Mouse (Mus musculus): Measurements from ENCODE around the gene AI661453. TPM values are rescaled to one million over a fixed set of nuclear protein-coding genes. Genes with fewer than 3 reads are reported as not detected.

Gene AI661453
- total and polyA plus RNA-seq, 2 experiments from 2014 or later = 0.05 to 0.22 TPM

DNA sequence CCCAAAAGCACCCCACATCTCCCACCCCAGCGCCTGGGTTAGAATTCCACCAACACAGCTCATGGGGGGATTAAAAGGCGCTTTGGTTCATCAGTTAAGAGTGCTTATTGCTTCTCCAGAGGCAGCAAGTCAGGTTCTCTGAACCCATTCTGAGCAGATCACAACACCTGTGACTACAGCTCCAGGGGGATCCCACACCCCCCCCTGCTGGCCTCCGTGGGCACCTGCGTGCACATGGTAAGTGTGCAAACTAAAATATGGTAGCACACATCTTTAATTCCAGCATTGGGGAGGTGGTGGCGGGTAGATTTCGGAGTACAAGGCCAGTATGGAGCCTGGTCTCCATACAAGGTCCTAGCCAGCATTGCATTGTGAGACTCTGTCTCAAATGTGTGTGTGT, 9.1 kb upstream of the AI661453 start:
- Histone ChIP-seq H3K4me3 (ENCODE audit: low read depth, low read length) (no peak overlapping the region), H3K4me2 (ENCODE audit: low read depth) (no peak overlapping the region), H3K9ac (no peak overlapping the region), H3K27me3 (ENCODE audit: insufficient read depth, low read length) (no peaks in the 10 kb centered on the region; the same call in 1 of the 2 replicates), H3K27ac (ENCODE audit: low read depth, low read length) (no peak overlapping the region), H3K4me1 (ENCODE audit: insufficient read depth) (no peaks in the 10 kb centered on the region), H3K9me3 (ENCODE audit: low read length) (no peaks in the 10 kb centered on the region), H3K36me3 (ENCODE audit: insufficient read depth) (no peaks in the 10 kb centered on the region)
- no peak for DNase-seq
- ATAC-seq = no peak
- WGBS = 78% methylated on average over 6 of the region's 6 CpGs
- peak; percentile 26; the same call in 1 of the 2 replicates for TF ChIP-seq CTCF (IDR thresholded peaks at IDR 0.05; ENCODE audit: low read depth)

DNA sequence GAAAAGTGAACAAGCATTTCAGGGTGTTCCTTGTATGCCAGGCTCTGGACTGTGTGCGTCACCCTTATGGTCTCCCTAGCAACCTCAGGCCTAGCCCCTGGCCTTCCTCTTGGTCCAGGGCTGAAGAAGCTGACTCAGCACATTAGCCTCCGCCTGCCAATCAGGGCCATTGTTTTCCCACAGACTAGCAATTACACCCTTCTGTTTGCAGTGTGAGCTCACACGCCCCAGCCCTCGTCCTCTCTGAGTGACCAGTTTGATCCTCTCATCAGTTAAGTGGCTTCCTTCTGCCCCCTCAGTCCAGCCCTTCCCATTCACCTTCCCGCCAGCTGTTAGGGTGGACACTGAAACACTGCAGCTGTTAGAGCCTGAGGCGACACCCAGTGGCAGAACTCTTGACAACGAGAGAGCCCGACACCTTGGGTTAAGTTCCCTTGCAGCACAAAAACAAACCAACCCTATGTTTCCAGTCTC, 7.5 kb upstream of the AI661453 start:
- Histone ChIP-seq H3K27ac (ENCODE audit: low read depth, low read length) (no peak overlapping the region), H3K9me3 (ENCODE audit: low read length) (no peaks in the 10 kb centered on the region), H3K4me2 (ENCODE audit: low read depth) (no peak overlapping the region), H3K9ac (no peak overlapping the region), H3K36me3 (ENCODE audit: insufficient read depth) (no peaks in the 10 kb centered on the region), H3K4me1 (ENCODE audit: insufficient read depth) (no peaks in the 10 kb centered on the region), H3K27me3 (ENCODE audit: insufficient read depth, low read length) (no peaks in the 10 kb centered on the region; the same call in 1 of the 2 replicates), H3K4me3 (ENCODE audit: low read depth, low read length) (no peak overlapping the region)
- WGBS = 4% methylated on average over 8 of the region's 8 CpGs
- TF ChIP-seq CTCF (IDR thresholded peaks at IDR 0.05; ENCODE audit: low read depth) = peak; percentile 54
- DNase-seq (peak; percentile 19), ATAC-seq (peak; percentile 66)

DNA sequence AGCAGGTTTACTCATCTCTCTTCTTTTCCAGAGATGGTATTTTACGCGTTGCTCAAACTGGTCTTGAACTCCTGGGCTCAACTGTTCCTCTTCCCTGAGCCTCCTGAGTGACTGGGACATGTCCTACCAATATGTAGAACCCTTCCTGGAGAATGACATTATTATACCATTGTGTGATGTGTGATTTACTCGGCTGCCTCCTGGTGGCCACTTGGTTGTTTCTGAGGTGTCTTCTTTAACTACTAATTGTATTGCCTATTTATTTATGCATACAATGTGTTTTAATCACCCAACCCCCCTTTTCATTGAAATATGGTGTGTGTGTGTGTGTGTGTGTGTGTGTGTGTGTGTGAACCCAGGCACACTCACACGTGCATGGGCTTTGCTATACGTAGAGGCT, 5.6 kb upstream of the AI661453 start:
- 74% methylated on average over 5 of the region's 5 CpGs for WGBS
- peak; percentile 39 for TF ChIP-seq CTCF (IDR thresholded peaks at IDR 0.05; ENCODE audit: low read depth)
- Histone ChIP-seq H3K36me3 (ENCODE audit: insufficient read depth) (no peaks in the 10 kb centered on the region), H3K9ac (no peak overlapping the region), H3K27me3 (ENCODE audit: insufficient read depth, low read length) (peaks cover 1% of the 10 kb centered on the region; the same call in 1 of the 2 replicates), H3K9me3 (ENCODE audit: low read length) (no peaks in the 10 kb centered on the region), H3K4me2 (ENCODE audit: low read depth) (no peak overlapping the region), H3K4me1 (ENCODE audit: insufficient read depth) (no peaks in the 10 kb centered on the region), H3K4me3 (ENCODE audit: low read depth, low read length) (no peak overlapping the region), H3K27ac (ENCODE audit: low read depth, low read length) (no peak overlapping the region)
- no peak for ATAC-seq
- no peak for DNase-seq

DNA sequence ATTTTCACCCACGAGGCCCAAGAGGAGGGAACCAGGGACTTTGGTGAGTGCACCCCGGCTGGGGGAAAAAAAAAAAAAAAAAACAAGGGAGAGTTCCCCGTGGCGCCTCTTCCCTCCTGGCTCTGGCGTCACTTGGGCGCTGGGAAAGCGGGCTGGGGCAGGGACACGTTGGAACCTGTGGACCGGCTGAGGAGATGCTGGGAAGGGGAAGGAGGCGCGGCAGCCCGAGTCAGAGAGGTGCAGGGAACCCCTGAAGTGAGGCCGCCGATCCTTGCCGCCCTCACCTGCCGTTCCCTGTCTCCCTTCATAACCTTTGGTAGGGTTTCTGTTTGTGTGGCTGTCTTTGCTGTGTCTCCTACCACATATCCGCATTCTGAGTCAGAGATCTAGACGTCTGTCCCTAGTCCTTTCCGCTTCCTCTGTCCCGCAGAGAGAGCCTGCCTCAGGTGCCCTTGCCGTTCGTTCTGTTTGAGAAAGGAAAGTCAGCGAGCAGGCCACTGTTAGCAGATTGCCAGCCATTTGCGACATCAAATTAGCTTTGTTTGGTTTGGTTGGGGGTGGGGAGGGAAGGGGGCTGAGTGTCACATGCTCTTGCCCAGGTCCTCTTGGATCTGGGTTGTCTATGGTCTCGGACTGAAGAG, 612 bp downstream of the AI661453 start, which contains the start of gene 1700001C19Rik:
1700001C19Rik (minus strand) TSS at position 470 of the 641 bp plus-strand sequence.
- no peaks in the 10 kb centered on the region for H3K4me1 ChIP-seq (ENCODE audit: insufficient read depth)
- H3K4me2 ChIP-seq (ENCODE audit: low read depth) = peak within 1 kb of the TSS; percentile 71
- H3K27me3 ChIP-seq (ENCODE audit: insufficient read depth, low read length) = peaks cover 22% of the 10 kb centered on the region
- peak within 1 kb of the TSS; percentile 37 for H3K4me3 ChIP-seq (ENCODE audit: low read depth, low read length)
- H3K27ac ChIP-seq (ENCODE audit: low read depth, low read length) = no peak within 1 kb of the TSS
- 8% methylated on average over 23 of the region's 25 CpGs for WGBS
- DNase-seq = no peak
- ATAC-seq = no peak
- H3K36me3 ChIP-seq (ENCODE audit: insufficient read depth) = no peaks in the 10 kb centered on the region
- no peak for TF ChIP-seq CTCF (IDR thresholded peaks at IDR 0.05; ENCODE audit: low read depth)
- H3K9ac ChIP-seq = peak within 1 kb of the TSS; percentile 22; the same call in 1 of the 2 replicates
- H3K9me3 ChIP-seq (ENCODE audit: low read length) = no peaks in the 10 kb centered on the region

DNA sequence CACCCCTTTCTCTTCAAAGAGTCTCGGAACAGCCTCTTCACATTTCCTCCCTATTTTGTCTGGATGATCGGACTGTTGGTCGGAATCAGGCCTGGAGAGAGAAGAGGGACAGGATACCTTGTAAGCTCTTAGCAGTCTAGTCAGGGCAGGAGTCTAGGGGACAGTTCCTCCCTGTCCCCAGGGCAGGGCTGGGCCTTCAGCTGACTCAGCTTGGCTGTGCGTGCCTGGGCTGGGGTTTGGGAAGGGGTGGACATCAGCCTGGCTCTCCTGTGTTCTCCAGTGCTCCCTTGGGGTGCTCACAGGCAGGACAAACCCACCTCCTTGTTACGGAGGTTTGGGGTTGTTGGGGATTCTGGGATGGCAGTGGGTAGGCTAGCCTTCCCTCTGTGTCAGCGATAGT, 2.2 kb downstream of the AI661453 start:
- no peaks in the 10 kb centered on the region for H3K9me3 ChIP-seq (ENCODE audit: low read length)
- WGBS = 67% methylated on average over 6 of the region's 6 CpGs

DNA sequence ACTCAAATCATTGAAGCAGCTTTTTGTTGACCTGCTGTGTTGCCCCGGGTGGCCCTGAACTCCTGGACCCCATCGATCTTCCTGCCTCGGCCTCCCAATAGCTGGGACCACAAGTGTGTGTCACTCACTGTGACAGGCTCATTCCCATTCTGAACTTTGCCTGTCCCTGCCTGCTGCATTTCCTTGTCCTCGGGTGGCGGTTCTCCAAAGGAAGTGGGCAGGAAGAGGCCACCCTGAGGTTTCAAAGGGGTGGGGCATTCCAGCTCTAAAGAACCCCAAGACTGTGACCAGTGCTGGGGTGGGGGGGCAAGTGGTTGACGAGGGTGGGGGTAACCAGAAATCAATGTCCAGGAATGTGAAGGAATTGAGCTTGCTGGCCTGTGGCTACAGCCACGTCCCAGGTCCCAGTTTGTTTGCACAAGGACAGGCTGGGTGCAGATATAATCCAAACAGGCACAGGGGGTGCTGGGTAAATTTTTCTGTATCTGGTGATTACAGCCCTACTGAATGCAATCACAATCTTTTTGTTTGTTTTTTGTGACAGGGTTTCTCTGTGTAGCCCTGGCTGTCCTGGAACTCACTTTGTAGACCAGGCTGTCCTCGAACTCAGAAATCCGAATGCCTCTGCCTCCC, 3.1 kb downstream of the AI661453 start:
- Histone ChIP-seq H3K4me1 (ENCODE audit: insufficient read depth) (no peaks in the 10 kb centered on the region), H3K4me3 (ENCODE audit: low read depth, low read length) (no peak overlapping the region), H3K9ac (no peak overlapping the region), H3K4me2 (ENCODE audit: low read depth) (no peak overlapping the region), H3K27ac (ENCODE audit: low read depth, low read length) (no peak overlapping the region), H3K9me3 (ENCODE audit: low read length) (no peaks in the 10 kb centered on the region), H3K27me3 (ENCODE audit: insufficient read depth, low read length) (peaks cover 22% of the 10 kb centered on the region), H3K36me3 (ENCODE audit: insufficient read depth) (no peaks in the 10 kb centered on the region)
- ATAC-seq (no peak), DNase-seq (no peak)
- 51% methylated on average over 9 of the region's 9 CpGs for WGBS
- TF ChIP-seq CTCF (IDR thresholded peaks at IDR 0.05; ENCODE audit: low read depth) = no peak

More for the DNA sequence above, 2.2 kb downstream of the AI661453 start:
- no peak for ATAC-seq
- Histone ChIP-seq H3K4me1 (ENCODE audit: insufficient read depth) (no peaks in the 10 kb centered on the region), H3K36me3 (ENCODE audit: insufficient read depth) (no peaks in the 10 kb centered on the region), H3K4me3 (ENCODE audit: low read depth, low read length) (no peak overlapping the region), H3K27me3 (ENCODE audit: insufficient read depth, low read length) (peaks cover 22% of the 10 kb centered on the region), H3K4me2 (ENCODE audit: low read depth) (no peak overlapping the region), H3K27ac (ENCODE audit: low read depth, low read length) (no peak overlapping the region), H3K9ac (no peak overlapping the region)
- DNase-seq = no peak
- no peak for TF ChIP-seq CTCF (IDR thresholded peaks at IDR 0.05; ENCODE audit: low read depth)

DNA sequence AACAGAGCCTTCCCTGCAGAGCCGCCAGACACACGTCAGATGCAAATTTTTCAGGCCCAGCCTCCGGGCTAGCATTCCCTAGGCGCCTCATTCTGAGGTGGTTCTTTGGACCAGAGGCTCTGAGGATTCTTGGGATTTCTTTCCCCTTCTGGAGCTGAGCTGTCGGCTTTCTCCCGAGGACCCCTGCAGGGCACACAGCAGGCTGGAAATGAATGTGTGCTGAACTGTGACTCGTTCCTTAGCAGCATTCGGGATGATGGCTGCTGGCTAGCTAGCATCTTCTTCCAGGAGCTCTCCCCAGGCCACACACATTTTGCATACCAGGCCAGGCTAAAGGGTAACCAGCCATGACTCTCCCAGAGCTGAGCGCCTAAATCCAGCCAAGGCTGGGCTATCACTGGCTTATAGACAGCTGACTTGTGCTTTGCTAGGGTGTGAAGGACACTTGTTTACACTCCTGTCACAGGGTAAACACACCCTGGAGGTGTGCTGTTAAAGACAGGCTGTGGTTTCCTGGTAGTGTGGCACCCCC, 4.0 kb downstream of the AI661453 start:
- ATAC-seq (no peak), DNase-seq (no peak)
- Histone ChIP-seq H3K4me2 (ENCODE audit: low read depth) (no peak overlapping the region), H3K9ac (no peak overlapping the region), H3K4me1 (ENCODE audit: insufficient read depth) (no peaks in the 10 kb centered on the region), H3K4me3 (ENCODE audit: low read depth, low read length) (no peak overlapping the region), H3K27me3 (ENCODE audit: insufficient read depth, low read length) (peaks cover 22% of the 10 kb centered on the region), H3K27ac (ENCODE audit: low read depth, low read length) (no peak overlapping the region), H3K36me3 (ENCODE audit: insufficient read depth) (no peaks in the 10 kb centered on the region), H3K9me3 (ENCODE audit: low read length) (no peaks in the 10 kb centered on the region)
- no peak for TF ChIP-seq CTCF (IDR thresholded peaks at IDR 0.05; ENCODE audit: low read depth)
- WGBS = 9% methylated on average over 9 of the region's 9 CpGs
